Mouse (Mus musculus) intestine, embryonic 14.5 days (tissue): ENCODE data around the gene Plac1. TPM values are rescaled to one million over a fixed set of nuclear protein-coding genes. Genes with fewer than 3 reads are reported as not detected.

Experiments
- ATAC-seq: fragments of 200-750 bp; cut with Nextera tagmentation; replicated peaks from 2 replicates; pipeline ENCODE4 v1.8.0; 2017; ENCODE audit warnings: low read depth, moderate number of reproducible peaks, moderate TSS enrichment, moderate library complexity; ENCODE audit not compliant: low FRiP score, low TSS enrichment
- DNase-seq: peaks from one replicate; pipeline ENCODE4 v3.0.0-alpha.2; 2018; ENCODE audit warnings: low spot score
- H3K27ac ChIP-seq: fragments of 300-500 bp; sonication (generic); 2 replicates; pipeline ENCODE4 v1.5.1; 2014; ENCODE audit warnings: low read depth, mild to moderate bottlenecking, control low read depth
- H3K27me3 ChIP-seq: fragments of 300-500 bp; sonication (generic); replicated peaks from 2 replicates; pipeline ENCODE4 v1.6.1; 2014; ENCODE audit warnings: low read length, control low read depth; ENCODE audit not compliant: control insufficient read depth, insufficient read depth
- H3K36me3 ChIP-seq: fragments of 300-500 bp; sonication (generic); 2 replicates; pipeline ENCODE4 v1.6.1; 2014; ENCODE audit warnings: low read length, control low read depth; ENCODE audit not compliant: control insufficient read depth, insufficient read depth
- H3K4me1 ChIP-seq: fragments of 300-500 bp; sonication (generic); replicated peaks from 2 replicates; pipeline ENCODE4 v1.6.1; 2014; ENCODE audit warnings: low read length, control low read depth, mixed read lengths; ENCODE audit not compliant: control insufficient read depth, insufficient read depth
- H3K4me2 ChIP-seq: fragments of 300-500 bp; sonication (generic); 2 replicates; pipeline ENCODE4 v1.6.1; 2014; ENCODE audit warnings: low read length
- H3K4me3 ChIP-seq: fragments of 300-500 bp; sonication (generic); 2 replicates; pipeline ENCODE4 v1.5.1; 2014; ENCODE audit warnings: low read depth, low read length, control low read depth, mixed read lengths
- H3K9ac ChIP-seq: fragments of 300-500 bp; sonication (generic); 2 replicates; pipeline ENCODE4 v1.6.1; 2014; ENCODE audit warnings: mild to moderate bottlenecking, low read length
- H3K9me3 ChIP-seq: fragments of 300-500 bp; sonication (generic); 2 replicates; pipeline ENCODE4 v1.6.1; 2016; ENCODE audit warnings: low read length, control low read depth; ENCODE audit not compliant: control insufficient read depth
- WGBS: fragments of 180-500 bp; shearing (Covaris S2); extraction: QIAGEN DNeasy Blood & Tissue Kit; methylation state at CpG from one replicate; pipeline ENCODE4 v1.1.7; 2014; 5-methylcytosine and 5-hydroxymethylcytosine counted together
- polyA plus RNA-seq: library from polyadenylated mRNA; unstranded; fragments of >200 nt; fragmentation: Nextera tagmentation; extraction: Ambion mirVana; gene quantifications from 2 replicates; pipeline ENCODE4 v1.2.1, GENCODE M21; 2014

Plac1 gene
- polyA plus RNA-seq, 1 experiment from 2014 or later: 5.1 TPM

- Histone ChIP-seq H3K27me3 (no peaks in the 10 kb centered on the region), H3K4me3 (no peak overlapping the region), H3K4me1 (no peaks in the 10 kb centered on the region), H3K9me3 (no peaks in the 10 kb centered on the region), H3K36me3 (no peaks in the 10 kb centered on the region), H3K4me2 (no peak overlapping the region), H3K27ac (no peak overlapping the region), H3K9ac (no peak overlapping the region)
- no peak for ATAC-seq
- WGBS: 45% methylated on average over 7 of the region's 7 CpGs
- no peak for DNase-seq
Measured at GRCm38 (mm10) chrX:53114994-53115393, 124.9 kb downstream of the Plac1 start.

GRCm38 (mm10) chrX:53110142-53110541 lies 129.8 kb downstream of the Plac1 start:
- no peak overlapping the region for H3K9ac ChIP-seq
- H3K36me3 ChIP-seq: no peaks in the 10 kb centered on the region
- no peaks in the 10 kb centered on the region for H3K9me3 ChIP-seq
- H3K4me3 ChIP-seq: no peak overlapping the region
- no peaks in the 10 kb centered on the region for H3K27me3 ChIP-seq
- DNase-seq: no peak
- whole genome bisulfite sequencing: 93% methylated on average over 4 of the region's 4 CpGs
- no peak overlapping the region for H3K27ac ChIP-seq
- ATAC-seq: no peak
- H3K4me2 ChIP-seq: no peak overlapping the region
- no peaks in the 10 kb centered on the region for H3K4me1 ChIP-seq

- H3K27ac ChIP-seq: no peak overlapping the region
- 58% methylated on average over 2 of the region's 2 CpGs for WGBS
- ATAC-seq (no peak), DNase-seq (no peak)
- H3K4me1 ChIP-seq: no peaks in the 10 kb centered on the region
- no peaks in the 10 kb centered on the region for H3K27me3 ChIP-seq
- H3K9me3 ChIP-seq: no peaks in the 10 kb centered on the region
- H3K4me3 ChIP-seq: no peak overlapping the region
- H3K9ac ChIP-seq: no peak overlapping the region
- H3K4me2 ChIP-seq: no peak overlapping the region
- H3K36me3 ChIP-seq: no peaks in the 10 kb centered on the region
Measured at GRCm38 (mm10) chrX:53107127-53107526, 132.8 kb downstream of the Plac1 start.

- Histone ChIP-seq H3K4me3 (no peak overlapping the region), H3K27ac (no peak overlapping the region), H3K9me3 (no peaks in the 10 kb centered on the region), H3K9ac (no peak overlapping the region), H3K4me2 (no peak overlapping the region), H3K4me1 (no peaks in the 10 kb centered on the region), H3K36me3 (no peaks in the 10 kb centered on the region), H3K27me3 (no peaks in the 10 kb centered on the region)
- 38% methylated on average over 2 of the region's 2 CpGs for WGBS
- no peak for DNase-seq
- ATAC-seq: no peak
Measured at GRCm38 (mm10) chrX:53101165-53101564, 138.7 kb downstream of the Plac1 start.

GRCm38 (mm10) chrX:53099951-53100350 lies 140.0 kb downstream of the Plac1 start:
- Histone ChIP-seq H3K4me2 (no peak overlapping the region), H3K27me3 (no peaks in the 10 kb centered on the region), H3K9ac (no peak overlapping the region), H3K9me3 (no peaks in the 10 kb centered on the region), H3K4me3 (no peak overlapping the region), H3K4me1 (no peaks in the 10 kb centered on the region), H3K27ac (0 out of 2 replicates have a peak overlapping the region, but pooled peaks have one; percentile 16), H3K36me3 (no peaks in the 10 kb centered on the region)
- DNase-seq: no peak
- WGBS: 28% methylated on average over 7 of the region's 7 CpGs
- ATAC-seq: peak; percentile 40; the same call in 1 of the 2 replicates

GRCm38 (mm10) chrX:53099266-53099665 lies 140.6 kb downstream of the Plac1 start:
- ATAC-seq: no peak
- no peaks in the 10 kb centered on the region for H3K27me3 ChIP-seq

GRCm38 (mm10) chrX:53098293-53098692 lies 141.6 kb downstream of the Plac1 start:
- H3K4me1 ChIP-seq: no peaks in the 10 kb centered on the region
- H3K9me3 ChIP-seq: no peaks in the 10 kb centered on the region
- no peaks in the 10 kb centered on the region for H3K27me3 ChIP-seq
- no peak overlapping the region for H3K4me3 ChIP-seq
- 60% methylated on average over 4 of the region's 4 CpGs for WGBS
- no peak overlapping the region for H3K27ac ChIP-seq
- no peak for ATAC-seq
- no peak overlapping the region for H3K9ac ChIP-seq
- no peaks in the 10 kb centered on the region for H3K36me3 ChIP-seq
- DNase-seq: no peak
- no peak overlapping the region for H3K4me2 ChIP-seq

More at GRCm38 (mm10) chrX:53099266-53099665, 140.6 kb downstream of the Plac1 start:
- WGBS: 62% methylated on average over 3 of the region's 3 CpGs
- no peak overlapping the region for H3K9ac ChIP-seq
- H3K4me3 ChIP-seq: no peak overlapping the region
- H3K36me3 ChIP-seq: no peaks in the 10 kb centered on the region
- H3K27ac ChIP-seq: no peak overlapping the region
- H3K9me3 ChIP-seq: no peaks in the 10 kb centered on the region
- no peak overlapping the region for H3K4me2 ChIP-seq
- no peaks in the 10 kb centered on the region for H3K4me1 ChIP-seq
- DNase-seq: no peak

GRCm38 (mm10) chrX:53097786-53098185 lies 142.1 kb downstream of the Plac1 start:
- Histone ChIP-seq H3K4me1 (no peaks in the 10 kb centered on the region), H3K9ac (no peak overlapping the region), H3K27me3 (no peaks in the 10 kb centered on the region; the same call in 1 of the 2 replicates), H3K4me2 (no peak overlapping the region), H3K9me3 (no peaks in the 10 kb centered on the region), H3K4me3 (no peak overlapping the region), H3K36me3 (no peaks in the 10 kb centered on the region), H3K27ac (no peak overlapping the region)
- DNase-seq: no peak
- no peak for ATAC-seq
- 75% methylated on average over 4 of the region's 4 CpGs for WGBS

GRCm38 (mm10) chrX:53093381-53093780 lies 146.5 kb downstream of the Plac1 start:
- Histone ChIP-seq H3K27me3 (no peaks in the 10 kb centered on the region; the same call in 1 of the 2 replicates), H3K9ac (no peak overlapping the region), H3K9me3 (no peaks in the 10 kb centered on the region), H3K4me2 (no peak overlapping the region), H3K27ac (no peak overlapping the region), H3K4me3 (no peak overlapping the region), H3K4me1 (no peaks in the 10 kb centered on the region), H3K36me3 (no peaks in the 10 kb centered on the region)
- DNase-seq (no peak), ATAC-seq (no peak)
- WGBS: 46% methylated on average over 2 of the region's 2 CpGs
